In the genomic region with DNA sequence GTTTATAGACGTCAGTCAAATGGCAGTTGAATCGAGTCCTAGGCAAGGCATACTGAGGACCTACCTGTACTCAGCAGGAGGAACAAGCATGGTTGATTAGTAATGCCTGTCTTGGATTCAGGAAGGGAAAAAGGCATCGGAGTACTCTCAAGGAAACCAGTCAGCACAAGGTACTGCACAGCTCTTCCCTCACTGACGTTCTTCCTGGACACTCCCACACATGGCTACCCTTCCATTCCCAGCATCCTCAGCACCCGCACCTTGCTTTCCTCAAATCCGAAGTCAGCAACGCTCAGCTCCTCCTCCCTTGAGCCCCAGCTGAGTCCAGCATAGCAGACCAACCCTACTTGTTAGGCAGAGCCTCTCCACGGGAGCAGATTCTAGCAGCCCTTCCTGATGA, we compare ENCODE assay signal across 15 mouse cellular contexts.
DNase-seq lines count a peak whose midpoint lies in the region; ATAC-seq and TF ChIP-seq lines count a peak whose summit lies in the region.
"Had no signal": no experiment of that assay in that cellular context is flagged by ENCODE, and none has a peak within 500 bp of the region (broad histone marks: within the 10 kb centered on the region; RNA-seq: fewer than 3 reads in every experiment).

No protein-coding gene starts in this region.

- no peaks in the 10 kb centered on the region for H3K36me3 ChIP-seq in ES-Bruce4 (ENCODE audit: control insufficient read depth, insufficient read depth, low read length, poor library complexity, severe bottlenecking)
- H3K36me3 ChIP-seq in intestine, postnatal 0 days (ENCODE audit: control insufficient read depth, insufficient read depth), result no peaks in the 10 kb centered on the region
- no peaks in the 10 kb centered on the region for H3K36me3 ChIP-seq in small intestine, adult 2 months (ENCODE audit: control insufficient read depth, insufficient read depth, low read length)
- H3K36me3 ChIP-seq: forebrain, embryonic 12.5 days; hindbrain, embryonic 15.5 days; liver, embryonic 12.5 days; lung, embryonic 15.5 days had no signal

- H3K4me1 ChIP-seq in ES-Bruce4 (ENCODE audit: control insufficient read depth, insufficient read depth, low read length), result no peaks in the 10 kb centered on the region
- H3K4me1 ChIP-seq in intestine, postnatal 0 days (replicated peaks; ENCODE audit: control insufficient read depth, insufficient read depth, low read length), result no peaks in the 10 kb centered on the region
- no peaks in the 10 kb centered on the region for H3K4me1 ChIP-seq in small intestine, adult 2 months (ENCODE audit: control insufficient read depth, insufficient read depth, insufficient read length, low read length)
- H3K4me1 ChIP-seq: liver, embryonic 12.5 days; lung, embryonic 15.5 days had no signal

- 30% methylated on average over 8 of the region's 8 CpGs for WGBS in intestine, postnatal 0 days
- WGBS in small intestine, adult 2 months, result 26% methylated on average over 8 of the region's 8 CpGs

- no peaks in the 10 kb centered on the region for H3K27me3 ChIP-seq in ES-Bruce4 (ENCODE audit: control insufficient read depth, insufficient read depth, low read length, poor library complexity, severe bottlenecking)
- no peaks in the 10 kb centered on the region for H3K27me3 ChIP-seq in intestine, postnatal 0 days (replicated peaks; ENCODE audit: control insufficient read depth, insufficient read depth, low read length)
- no peaks in the 10 kb centered on the region for H3K27me3 ChIP-seq in small intestine, adult 2 months (ENCODE audit: control insufficient read depth, insufficient read depth, low read length)
- H3K27me3 ChIP-seq: hindbrain, embryonic 15.5 days had no signal

- no peaks in the 10 kb centered on the region for H3K9me3 ChIP-seq in ES-Bruce4 (replicated peaks; ENCODE audit: control insufficient read depth, insufficient read depth, low read length, poor library complexity, severe bottlenecking)
- no peaks in the 10 kb centered on the region for H3K9me3 ChIP-seq in intestine, postnatal 0 days (ENCODE audit: control insufficient read depth)
- H3K9me3 ChIP-seq: forebrain, embryonic 12.5 days; hindbrain, embryonic 15.5 days; liver, embryonic 12.5 days; lung, embryonic 15.5 days had no signal

- 0 out of 2 replicates have a peak, but pooled peaks have one; percentile 28 for ATAC-seq in intestine, postnatal 0 days
- ATAC-seq: liver, embryonic 12.5 days had no signal

- peak overlapping the region; percentile 13; the same call in 1 of the 2 replicates for H3K4me3 ChIP-seq in ES-Bruce4 (ENCODE audit: low read depth, low read length)
- no peak overlapping the region for H3K4me3 ChIP-seq in intestine, postnatal 0 days (ENCODE audit: low read depth, low read length)
- peak overlapping the region; percentile 30 for H3K4me3 ChIP-seq in small intestine, adult 2 months (ENCODE audit: low read depth, low read length)
- H3K4me3 ChIP-seq: forebrain, embryonic 12.5 days; hindbrain, embryonic 15.5 days; liver, embryonic 12.5 days; lung, embryonic 15.5 days had no signal

- H3K4me2 ChIP-seq in intestine, postnatal 0 days (replicated peaks; ENCODE audit: low read depth), result no peak overlapping the region
- H3K4me2 ChIP-seq: hindbrain, embryonic 15.5 days; liver, embryonic 12.5 days; lung, embryonic 15.5 days had no signal

- H3K27ac ChIP-seq in ES-Bruce4 (ENCODE audit: insufficient read depth, low read length), result no peak overlapping the region
- H3K27ac ChIP-seq in intestine, postnatal 0 days (ENCODE audit: low read depth, low read length), result no peak overlapping the region
- no peak overlapping the region for H3K27ac ChIP-seq in small intestine, adult 2 months (ENCODE audit: insufficient read depth, low read depth, low read length)
- H3K27ac ChIP-seq: forebrain, embryonic 12.5 days; hindbrain, embryonic 15.5 days; liver, embryonic 12.5 days; lung, embryonic 15.5 days had no signal

- no peak overlapping the region for H3K9ac ChIP-seq in ES-Bruce4 (ENCODE audit: low read depth, poor library complexity, severe bottlenecking)
- no peak overlapping the region for H3K9ac ChIP-seq in intestine, postnatal 0 days (ENCODE audit: low read depth, low read length)
- H3K9ac ChIP-seq: forebrain, embryonic 12.5 days; hindbrain, embryonic 15.5 days; liver, embryonic 12.5 days; lung, embryonic 15.5 days had no signal

- no peak for TF ChIP-seq POLR2A in ES-Bruce4 (IDR thresholded peaks at IDR 0.05; ENCODE audit: insufficient read depth, low read length)
- no peak for TF ChIP-seq POLR2A in small intestine, adult 2 months (IDR thresholded peaks at IDR 0.05; ENCODE audit: low read depth, low read length)

- no peak for TF ChIP-seq CTCF in ES-Bruce4 (IDR thresholded peaks at IDR 0.05; ENCODE audit: low read depth, low read length)
- TF ChIP-seq CTCF in intestine, postnatal 0 days (IDR thresholded peaks at IDR 0.05; ENCODE audit: low read depth), result no peak
- TF ChIP-seq CTCF in small intestine, adult 2 months (IDR thresholded peaks at IDR 0.05; ENCODE audit: extremely low read depth, insufficient read length, insufficient replicate concordance, low read depth, low read length), result no peak

- no peak for TF ChIP-seq EP300 in ES-Bruce4 (IDR thresholded peaks at IDR 0.05; ENCODE audit: insufficient read depth, low read depth, low read length)

- peak; percentile 41 for DNase-seq in kidney, adult 11 months
- no peak for DNase-seq in kidney, adult 18-20 months
- DNase-seq in heart, postnatal 25 days (ENCODE audit: low spot score), result no peak
- no peak for DNase-seq in left cerebral cortex, postnatal 36 days (ENCODE audit: low spot score in 2 of 2)
- DNase-seq in cerebellum, adult 8-10 months, result no peak
- DNase-seq: gastrocnemius, postnatal 14 days; heart, postnatal 10 days; thymus, postnatal 25 days had no signal

- intact Hi-C loops in heart, postnatal 25 days (cut with DNase I), result no loop called here
- intact Hi-C loops in left cerebral cortex, postnatal 36 days (cut with DNase I), result no loop called here
